Mouse (Mus musculus) cerebellum, adult 2 months (tissue): Measurements from ENCODE around the gene Hap1.

Experiments used
- CTCF ChIP-seq: fragments of 200-500 bp; IDR thresholded peaks from 2 replicates; pipeline ENCODE4 v1.5.1; 2011; ENCODE audit warnings: low read depth, mild to moderate bottlenecking, control low read depth, low read length, moderate library complexity, borderline replicate concordance; ENCODE audit not compliant: insufficient read depth
- POLR2A ChIP-seq: fragments of 200-500 bp; IDR thresholded peaks from 2 replicates; pipeline ENCODE4 v1.6.1; 2011; ENCODE audit warnings: low read length, control low read depth, borderline replicate concordance; ENCODE audit not compliant: insufficient read depth

GRCm38 (mm10) chr11:100320172-100320630, 35.7 kb downstream of the Hap1 start:
- TF ChIP-seq POLR2A: peak; percentile 63
- no peak for TF ChIP-seq CTCF
